Mouse (Mus musculus) MEL (cell line): Measurements from ENCODE around the gene Sigmar1. TPM values are rescaled to one million over a fixed set of nuclear protein-coding genes. Genes with fewer than 3 reads are reported as not detected.
A peak's percentile ranks its signal among the peaks of the same experiment; 100 is the strongest.

Experiments used
- DNase-seq: peaks from one replicate; pipeline ENCODE4 v3.0.0; 2011; ENCODE audit warnings: low read depth, low spot score
- H3K27ac ChIP-seq: 2 replicates; pipeline ENCODE4 v1.5.1; 2012; ENCODE audit warnings: low read depth, mild to moderate bottlenecking, control low read depth, low read length, moderate library complexity; ENCODE audit not compliant: control insufficient read depth
- H3K27me3 ChIP-seq, 2 experiments: fragments of 150-350 bp in 1 of 2; sonication (generic) in 1 of 2; 2 replicates each; pipeline ENCODE4 v1.6.1; 2012; ENCODE audit warnings: low read length in 2 of 2, mild to moderate bottlenecking in 2 of 2, improper control_type of control experiment in 1 of 2, moderate library complexity in 1 of 2; ENCODE audit not compliant: insufficient read depth in 2 of 2, control insufficient read depth in 1 of 2
- H3K36me3 ChIP-seq, 2 experiments: 2 replicates each; pipeline ENCODE4 v1.6.1; 2012 to 2014; ENCODE audit warnings: low read length in 2 of 2, improper control_type of control experiment in 1 of 2, inconsistent platforms in 1 of 2, mild to moderate bottlenecking in 1 of 2; ENCODE audit not compliant: insufficient read depth in 2 of 2, control insufficient read depth in 1 of 2
- H3K4me1 ChIP-seq, 2 experiments: fragments of 150-350 bp in 1 of 2; sonication (generic) in 1 of 2; 2 replicates each; pipeline ENCODE4 v1.6.1; 2012; ENCODE audit warnings: low read length in 2 of 2, improper control_type of control experiment in 1 of 2, mild to moderate bottlenecking in 1 of 2; ENCODE audit not compliant: insufficient read depth in 2 of 2, control insufficient read depth in 1 of 2
- H3K4me3 ChIP-seq, 2 experiments: fragments of 150-350 bp in 1 of 2; sonication (generic) in 1 of 2; 2 replicates each; pipeline ENCODE4 v1.5.1; 2012; ENCODE audit warnings: low read depth in 2 of 2, low read length in 2 of 2, mild to moderate bottlenecking in 2 of 2, moderate library complexity in 2 of 2, control low read depth in 1 of 2, improper control_type of control experiment in 1 of 2; ENCODE audit not compliant: control insufficient read depth in 1 of 2, insufficient read depth in 1 of 2
- H3K79me2 ChIP-seq: 2 replicates; pipeline ENCODE4 v1.6.1; 2012; ENCODE audit warnings: mild to moderate bottlenecking, low read length, moderate library complexity; ENCODE audit not compliant: control insufficient read depth, poor library complexity, insufficient read depth
- H3K9ac ChIP-seq: 2 replicates; pipeline ENCODE4 v1.6.1; 2012; ENCODE audit warnings: low read depth, mild to moderate bottlenecking, control low read depth, low read length, moderate library complexity; ENCODE audit not compliant: control insufficient read depth, poor library complexity, severe bottlenecking
- H3K9me3 ChIP-seq: fragments of 150-350 bp; sonication (generic); replicated peaks from 2 replicates; pipeline ENCODE4 v1.6.1; 2012; ENCODE audit warnings: mild to moderate bottlenecking, low read length, improper control_type of control experiment, moderate library complexity; ENCODE audit not compliant: insufficient read depth
- BHLHE40 ChIP-seq: IDR thresholded peaks from 2 replicates; pipeline ENCODE4 v1.6.1; 2012; ENCODE audit warnings: low read depth, mild to moderate bottlenecking, inconsistent platforms, low read length, improper control_type of control experiment, borderline replicate concordance
- CHD2 ChIP-seq: IDR thresholded peaks from 2 replicates; pipeline ENCODE4 v1.6.1; 2011; ENCODE audit warnings: low read length, improper control_type of control experiment
- E2F4 ChIP-seq: IDR thresholded peaks from 2 replicates; pipeline ENCODE4 v1.6.1; 2011; ENCODE audit warnings: low read depth, low read length, improper control_type of control experiment, borderline replicate concordance
- ELF1 ChIP-seq: IDR thresholded peaks from 2 replicates; pipeline ENCODE4 v1.6.1; 2014; ENCODE audit warnings: low read depth, mild to moderate bottlenecking, inconsistent platforms, low read length, improper control_type of control experiment, moderate library complexity
- EP300 ChIP-seq, 2 experiments: IDR thresholded peaks; 2 replicates each; pipeline ENCODE4 v1.6.1; 2011; ENCODE audit warnings: improper control_type of control experiment in 2 of 2, low read length in 2 of 2, low read depth in 1 of 2, mild to moderate bottlenecking in 1 of 2
- ETS1 ChIP-seq: IDR thresholded peaks from 2 replicates; pipeline ENCODE4 v1.6.1; 2012; ENCODE audit warnings: low read depth, mild to moderate bottlenecking, inconsistent platforms, low read length, improper control_type of control experiment, moderate library complexity
- GABPA ChIP-seq: IDR thresholded peaks from 2 replicates; pipeline ENCODE4 v1.6.1; 2012; ENCODE audit warnings: low read depth, mild to moderate bottlenecking, inconsistent platforms, low read length, improper control_type of control experiment, moderate library complexity
- GATA1 ChIP-seq: IDR thresholded peaks from 2 replicates; pipeline ENCODE4 v1.6.1; 2011; ENCODE audit warnings: low read depth, low read length, improper control_type of control experiment
- HCFC1 ChIP-seq: IDR thresholded peaks from 2 replicates; pipeline ENCODE4 v1.6.1; 2012; ENCODE audit warnings: low read depth, mild to moderate bottlenecking, inconsistent platforms, low read length, improper control_type of control experiment, moderate library complexity
- JUND ChIP-seq: IDR thresholded peaks from 2 replicates; pipeline ENCODE4 v1.6.1; 2011; ENCODE audit warnings: low read depth, mild to moderate bottlenecking, improper control_type of control experiment, low read length
- KAT2A ChIP-seq: conservative IDR thresholded peaks from 2 replicates; pipeline ENCODE4 v1.6.1; 2012; ENCODE audit warnings: low read depth, low read length, improper control_type of control experiment, inconsistent platforms
- MAFK ChIP-seq: IDR thresholded peaks from 2 replicates; pipeline ENCODE4 v1.6.1; 2011; ENCODE audit warnings: low read depth, mild to moderate bottlenecking, low read length, improper control_type of control experiment, borderline replicate concordance
- MEF2A ChIP-seq: IDR thresholded peaks from 2 replicates; pipeline ENCODE4 v1.6.1; 2014; ENCODE audit warnings: low read depth, mild to moderate bottlenecking, inconsistent platforms, low read length, improper control_type of control experiment; ENCODE audit not compliant: poor library complexity, insufficient replicate concordance, severe bottlenecking; ENCODE audit errors: extremely low read depth
- MXI1 ChIP-seq: IDR thresholded peaks from 2 replicates; pipeline ENCODE4 v1.6.1; 2011; ENCODE audit warnings: mild to moderate bottlenecking, low read depth, low read length, improper control_type of control experiment
- MYB ChIP-seq: IDR thresholded peaks from 2 replicates; pipeline ENCODE4 v1.6.1; 2011; ENCODE audit warnings: mild to moderate bottlenecking, low read depth, low read length, improper control_type of control experiment
- MYC ChIP-seq: IDR thresholded peaks from 2 replicates; pipeline ENCODE4 v1.6.1; 2011; ENCODE audit warnings: low read depth, mild to moderate bottlenecking, low read length, improper control_type of control experiment, moderate library complexity
- NELFE ChIP-seq: IDR thresholded peaks from 2 replicates; pipeline ENCODE4 v1.6.1; 2011; ENCODE audit warnings: low read depth, low read length, improper control_type of control experiment
- NRF1 ChIP-seq: IDR thresholded peaks from 2 replicates; pipeline ENCODE4 v1.6.1; 2014; ENCODE audit warnings: low read depth, mild to moderate bottlenecking, inconsistent platforms, low read length, improper control_type of control experiment, moderate library complexity; ENCODE audit not compliant: poor library complexity, insufficient read depth, severe bottlenecking
- POLR2AphosphoS2 ChIP-seq: IDR thresholded peaks from 2 replicates; pipeline ENCODE4 v1.6.1; 2011; ENCODE audit warnings: low read length, improper control_type of control experiment
- POLR2AphosphoS5 ChIP-seq: IDR thresholded peaks from 2 replicates; pipeline ENCODE4 v1.6.1; 2012; ENCODE audit warnings: low read depth, borderline replicate concordance, mild to moderate bottlenecking, inconsistent platforms, low read length, moderate library complexity, mixed read lengths
- RAD21 ChIP-seq: IDR thresholded peaks from 2 replicates; pipeline ENCODE4 v1.6.1; 2011; ENCODE audit warnings: mild to moderate bottlenecking, low read depth, low read length, improper control_type of control experiment
- RCOR1 ChIP-seq: IDR thresholded peaks from 2 replicates; pipeline ENCODE4 v1.6.1; 2012; ENCODE audit warnings: low read depth, mild to moderate bottlenecking, inconsistent platforms, low read length, improper control_type of control experiment
- SIN3A ChIP-seq: IDR thresholded peaks from 2 replicates; pipeline ENCODE4 v1.6.1; 2012; ENCODE audit warnings: low read length, improper control_type of control experiment, inconsistent platforms
- TAL1 ChIP-seq: IDR thresholded peaks from 2 replicates; pipeline ENCODE4 v1.6.1; 2012; ENCODE audit warnings: mild to moderate bottlenecking, inconsistent platforms, low read length, moderate library complexity, mixed read lengths
- TBP ChIP-seq: IDR thresholded peaks from 2 replicates; pipeline ENCODE4 v1.8.0; 2011; ENCODE audit warnings: low read depth, low read length, improper control_type of control experiment
- TCF12 ChIP-seq: IDR thresholded peaks from 2 replicates; pipeline ENCODE4 v1.6.1; 2014; ENCODE audit warnings: low read depth, mild to moderate bottlenecking, inconsistent platforms, low read length, improper control_type of control experiment, moderate library complexity
- UBTF ChIP-seq: IDR thresholded peaks from 2 replicates; pipeline ENCODE4 v1.6.1; 2012; ENCODE audit warnings: low read depth, mild to moderate bottlenecking, inconsistent platforms, low read length, improper control_type of control experiment, moderate library complexity, borderline replicate concordance; ENCODE audit not compliant: insufficient read depth
- USF2 ChIP-seq, 2 experiments: IDR thresholded peaks; 2 replicates each; pipeline ENCODE4 v1.6.1; 2011 to 2012; ENCODE audit warnings: improper control_type of control experiment in 2 of 2, low read length in 2 of 2, borderline replicate concordance in 1 of 2, inconsistent platforms in 1 of 2, low read depth in 1 of 2, mild to moderate bottlenecking in 1 of 2; ENCODE audit not compliant: insufficient read depth in 1 of 2
- ZC3H11A ChIP-seq: IDR thresholded peaks from 2 replicates; pipeline ENCODE4 v1.6.1; 2012; ENCODE audit warnings: low read depth, mild to moderate bottlenecking, inconsistent platforms, low read length, improper control_type of control experiment
- ZKSCAN1 ChIP-seq: IDR thresholded peaks from 2 replicates; pipeline ENCODE4 v1.6.1; 2012; ENCODE audit warnings: low read depth, mild to moderate bottlenecking, inconsistent platforms, low read length, improper control_type of control experiment, moderate library complexity
- ZMIZ1 ChIP-seq: IDR thresholded peaks from 2 replicates; pipeline ENCODE4 v1.6.1; 2012; ENCODE audit warnings: low read depth, mild to moderate bottlenecking, inconsistent platforms, low read length, improper control_type of control experiment, moderate library complexity
- polyA plus RNA-seq, 2 experiments: library from polyadenylated mRNA; stranded (reverse) in 1 of 2; unstranded in 1 of 2; fragments of >175 nt in 1 of 2; fragments of >200 nt in 1 of 2; gene quantifications; 2 replicates each; pipeline versions ENCODE4 v1.2.1 to v1.2.4; 2012; ENCODE audit warnings: low replicate concordance in 2 of 2, low read depth in 1 of 2; ENCODE audit not compliant: insufficient read length in 2 of 2, insufficient read depth in 1 of 2, missing spikeins in 1 of 2
- total RNA-seq: library from RNA; depleted of rRNA; stranded (reverse); fragments of 300-350 nt; gene quantifications from 2 replicates; pipeline ENCODE4 v1.2.3, GENCODE M21; 2012

Sigmar1 gene
- total and polyA plus RNA-seq, 3 experiments, result 80.1 to 190 (median 112) TPM

- no peak for TF ChIP-seq MEF2A
- no peak for TF ChIP-seq POLR2AphosphoS5
- TF ChIP-seq ZKSCAN1, result no peak
- no peak for TF ChIP-seq UBTF
- TF ChIP-seq E2F4, result no peak
- TF ChIP-seq ELF1, result no peak
- no peak for TF ChIP-seq NRF1
- no peak for TF ChIP-seq TCF12
- no peak for TF ChIP-seq MYB
- TF ChIP-seq ETS1, result no peak
- no peak for TF ChIP-seq POLR2AphosphoS2
- no peak for TF ChIP-seq NELFE
- no peak for TF ChIP-seq TAL1
- TF ChIP-seq ZC3H11A, result no peak
- no peak for TF ChIP-seq SIN3A
- TF ChIP-seq HCFC1, result no peak
- TF ChIP-seq RCOR1, result no peak
- peaks cover 0 to 14% of the 10 kb centered on the region in 2 experiments; a peak in 2 of 4 replicates for H3K36me3 ChIP-seq
- no peaks in the 10 kb centered on the region for H3K27me3 ChIP-seq
- no peak overlapping the region for H3K4me3 ChIP-seq
- peaks cover 0 to 14% of the 10 kb centered on the region in 2 experiments; a peak in 3 of 4 replicates for H3K4me1 ChIP-seq
- no peak overlapping the region for H3K9ac ChIP-seq
- no peaks in the 10 kb centered on the region for H3K9me3 ChIP-seq
- H3K27ac ChIP-seq, result no peak overlapping the region
- H3K79me2 ChIP-seq, result peaks cover 14% of the 10 kb centered on the region
- no peak for DNase-seq
These were observed 11.8 kb downstream of the Sigmar1 start for GRCm38 (mm10) chr4:41744131-41744530.

- H3K9me3 ChIP-seq, result no peaks in the 10 kb centered on the region
- DNase-seq, result peak; percentile 98
- H3K27me3 ChIP-seq, result no peaks in the 10 kb centered on the region
- H3K36me3 ChIP-seq, result peaks cover 0 to 27% of the 10 kb centered on the region in 2 experiments; a peak in 2 of 4 replicates
- H3K4me1 ChIP-seq, result peaks cover 2 to 29% of the 10 kb centered on the region in 2 experiments
- peak overlapping the region; percentile 51 for H3K27ac ChIP-seq
- H3K9ac ChIP-seq, result peak overlapping the region; percentile 75
- peaks cover 15% of the 10 kb centered on the region for H3K79me2 ChIP-seq
- peak overlapping the region; percentile 67 to 68 for H3K4me3 ChIP-seq
- TF ChIP-seq MYB (no peak), NRF1 (no peak), ZC3H11A (no peak), USF2 (IDR thresholded peaks at IDR 0.05; ENCODE audit: borderline replicate concordance in 1 of 2, insufficient read depth in 1 of 2, low read depth in 1 of 2, low read length in 2 of 2) (no peak), MXI1 (peak; percentile 41; the same call in 1 of the 2 replicates), TBP (peak; percentile 84), CHD2 (no peak), UBTF (no peak), EP300 (IDR thresholded peaks at IDR 0.05; ENCODE audit: low read depth in 1 of 2, low read length in 2 of 2) (peak in 1 of 2 experiments; percentile 37; a peak in 2 of 4 replicates), RAD21 (no peak), GATA1 (no peak), HCFC1 (peak; percentile 82), ZMIZ1 (peak; percentile 71; the same call in 1 of the 2 replicates), BHLHE40 (no peak), MAFK (no peak), KAT2A (no peak; the same call in 1 of the 2 replicates), JUND (no peak), NELFE (peak; percentile 97), MYC (no peak; the same call in 1 of the 2 replicates), GABPA (no peak), SIN3A (peak; percentile 73)
These were observed 14.8 kb downstream of the Sigmar1 start for GRCm38 (mm10) chr4:41741158-41741560.
